Mouse (Mus musculus): ENCODE data around the gene Pex11a.

The Pex11a gene

DNA sequence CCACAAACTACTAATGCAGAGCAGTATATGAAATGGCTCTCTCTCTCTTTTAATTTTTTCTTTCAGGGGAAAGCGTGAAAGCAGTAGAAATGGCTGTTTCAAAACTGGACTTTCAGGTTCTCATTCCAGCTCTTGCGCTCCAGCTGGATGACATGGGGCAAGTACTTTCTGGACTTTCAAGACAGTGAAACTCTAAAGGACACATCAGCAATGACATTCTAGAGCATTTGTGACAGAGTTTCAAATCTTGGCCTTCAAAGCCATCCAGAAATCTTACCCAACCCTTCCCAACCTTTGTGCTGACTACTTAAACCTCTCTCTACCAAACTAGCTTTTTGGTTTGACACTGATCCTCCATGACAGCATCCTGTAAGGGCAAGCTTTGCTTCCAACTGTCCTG, 4.0 kb downstream of the Pex11a start:
- DNase-seq (ENCODE audit: low read depth, low spot score) = no peak

GRCm38 (mm10) chr7:79736511-79736910, 6.4 kb downstream of the Pex11a start:
- DNase-seq (ENCODE audit: low read depth, low spot score) = no peak

GRCm38 (mm10) chr7:79734563-79734962, 8.4 kb downstream of the Pex11a start:
- DNase-seq (ENCODE audit: low read depth, low spot score) = no peak

DNA sequence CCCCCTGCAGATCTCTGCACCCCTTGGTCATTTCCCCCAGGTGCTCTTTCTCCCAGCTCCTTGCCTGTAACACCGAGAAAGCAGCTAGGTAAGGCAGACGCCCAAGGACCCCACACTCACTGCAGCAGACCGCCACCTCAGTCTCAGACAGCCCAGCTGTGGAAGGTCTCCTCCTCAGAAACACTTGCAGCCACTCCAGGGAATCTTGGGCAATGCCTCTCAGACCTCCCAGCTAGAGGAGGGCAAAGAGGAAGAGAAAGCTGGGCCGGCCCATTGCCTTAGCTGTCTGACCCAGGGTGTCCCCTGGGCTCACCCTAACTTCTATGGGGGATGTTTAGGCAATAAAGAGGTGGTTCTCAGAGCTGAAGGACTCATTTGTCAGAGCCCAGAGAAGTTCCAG, 10.3 kb downstream of the Pex11a start, which contains the start of gene Plin1:
TSS of gene Plin1 (minus strand) at position 282 of the 400 bp plus-strand sequence.
- DNase-seq (ENCODE audit: low read depth, low spot score) = no peak

DNA sequence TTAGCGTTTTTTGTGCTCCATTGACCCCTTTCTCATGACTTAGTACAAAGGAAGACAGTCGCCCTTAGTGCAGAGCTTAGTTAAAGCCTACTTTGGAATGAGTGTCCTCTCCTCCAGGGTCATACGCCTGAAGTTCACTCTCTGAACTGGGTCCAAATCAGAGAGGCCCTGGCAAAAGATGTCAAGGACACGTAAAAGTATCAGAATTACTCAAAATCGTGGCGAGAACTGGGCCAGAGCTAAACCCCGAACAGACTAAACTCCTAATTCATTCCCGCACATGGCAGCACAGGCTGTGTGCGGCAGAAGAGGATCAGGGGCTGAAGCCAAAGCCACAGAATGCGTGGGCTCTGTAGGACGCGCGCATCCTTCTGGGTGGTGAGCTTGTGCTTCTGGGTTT, 11.5 kb downstream of the Pex11a start:
- DNase-seq (ENCODE audit: low read depth, low spot score) = no peak

GRCm38 (mm10) chr7:79729743-79730370, 13.1 kb downstream of the Pex11a start:
- DNase-seq (ENCODE audit: low read depth, low spot score) = peak; percentile 25

DNA sequence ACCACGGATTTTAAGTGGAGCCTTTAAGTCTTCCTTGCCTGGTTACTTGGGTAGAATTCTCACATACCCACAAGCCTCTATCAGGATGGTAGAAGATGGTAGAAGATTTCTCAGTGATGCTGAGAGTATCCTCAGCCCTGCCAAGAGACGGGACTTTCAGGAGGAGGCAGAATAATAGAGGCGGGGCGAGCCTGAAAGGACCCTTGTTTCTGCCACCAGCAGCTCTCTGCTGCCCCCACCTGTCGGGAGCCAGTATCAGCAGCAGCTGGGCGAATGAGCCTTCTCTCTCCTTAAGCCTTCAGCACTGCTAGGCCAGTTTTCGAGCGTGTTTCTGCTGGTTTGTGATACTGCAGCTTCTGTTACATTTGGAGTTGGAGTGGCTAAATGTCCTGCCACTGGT, 13.8 kb downstream of the Pex11a start:
- peak; percentile 68 for DNase-seq (ENCODE audit: low read depth, low spot score)

GRCm38 (mm10) chr7:79728219-79728618, 14.7 kb downstream of the Pex11a start:
- DNase-seq (ENCODE audit: low read depth, low spot score) = peak; percentile 47

DNA sequence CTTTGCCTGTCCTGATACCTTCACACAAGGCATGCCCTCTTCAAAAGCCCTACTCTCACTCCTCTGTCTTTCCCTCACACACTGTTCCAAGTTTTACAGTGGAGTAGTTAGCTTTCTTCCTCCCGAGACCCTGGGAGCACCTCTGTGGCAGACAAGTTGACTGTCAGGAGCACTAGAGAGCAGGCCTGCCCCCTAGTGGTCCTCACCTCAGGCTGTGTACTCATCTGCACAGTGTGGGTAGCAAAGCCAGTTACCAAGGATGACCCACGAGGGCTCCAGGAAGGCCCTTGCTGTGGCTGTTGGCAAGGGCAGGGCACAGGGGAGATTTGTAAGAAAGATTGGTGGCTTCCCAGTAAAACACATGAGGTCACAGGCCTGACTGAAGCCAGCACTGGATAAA, 15.8 kb downstream of the Pex11a start:
- DNase-seq (ENCODE audit: low read depth, low spot score) = peak; percentile 58

- DNase-seq (ENCODE audit: low read depth, low spot score) = peak; percentile 57
Observed at GRCm38 (mm10) chr7:79721386-79721977, 21.4 kb downstream of the Pex11a start.

DNA sequence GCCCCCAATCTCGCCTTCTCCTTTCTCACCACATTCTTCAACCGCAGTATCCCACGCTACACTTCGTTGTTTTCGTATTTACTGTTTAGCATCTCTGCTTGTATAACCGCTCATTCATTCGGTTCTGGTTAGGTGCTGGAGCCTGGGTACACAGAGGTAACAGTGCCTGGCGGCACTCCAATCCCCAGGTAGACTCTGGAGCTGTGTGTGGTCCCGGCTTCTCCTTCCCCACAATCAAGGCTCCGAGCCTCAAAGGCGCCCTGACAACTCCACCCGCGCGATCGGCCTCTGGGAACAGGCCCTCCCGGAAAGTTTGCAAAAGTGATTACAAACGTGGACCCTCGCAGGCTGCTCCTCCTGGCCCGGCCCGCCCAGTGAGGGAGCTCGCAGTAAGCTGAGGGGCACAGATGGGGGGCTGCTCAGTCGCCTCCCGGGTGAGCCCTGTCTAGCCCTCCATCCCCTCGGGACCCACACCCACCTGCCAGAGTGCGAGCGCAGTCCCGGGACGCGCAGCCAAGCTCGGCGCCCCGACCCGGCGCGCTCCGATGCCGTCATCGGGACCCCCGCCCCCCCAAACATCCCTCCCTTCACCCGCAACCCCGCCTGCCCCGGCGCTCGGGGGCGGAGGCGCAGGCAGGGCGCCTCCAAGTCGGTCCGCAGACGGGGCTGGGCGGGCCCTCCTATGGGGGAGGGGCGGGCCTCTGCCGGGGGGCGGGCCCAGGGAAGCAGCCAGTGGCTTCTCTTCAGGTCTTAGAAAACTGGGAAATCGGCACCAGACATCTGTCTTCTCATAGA, 27.5 kb downstream of the Pex11a start, which contains the start of gene Kif7:
TSS of gene Kif7 (minus strand) at position 534 of the 795 bp plus-strand sequence.
- peak; percentile 27 for DNase-seq (ENCODE audit: low read depth, low spot score)

- DNase-seq (ENCODE audit: low read depth, low spot score) = peak; percentile 31
Observed at GRCm38 (mm10) chr7:79710831-79711230, 32.1 kb downstream of the Pex11a start.

DNA sequence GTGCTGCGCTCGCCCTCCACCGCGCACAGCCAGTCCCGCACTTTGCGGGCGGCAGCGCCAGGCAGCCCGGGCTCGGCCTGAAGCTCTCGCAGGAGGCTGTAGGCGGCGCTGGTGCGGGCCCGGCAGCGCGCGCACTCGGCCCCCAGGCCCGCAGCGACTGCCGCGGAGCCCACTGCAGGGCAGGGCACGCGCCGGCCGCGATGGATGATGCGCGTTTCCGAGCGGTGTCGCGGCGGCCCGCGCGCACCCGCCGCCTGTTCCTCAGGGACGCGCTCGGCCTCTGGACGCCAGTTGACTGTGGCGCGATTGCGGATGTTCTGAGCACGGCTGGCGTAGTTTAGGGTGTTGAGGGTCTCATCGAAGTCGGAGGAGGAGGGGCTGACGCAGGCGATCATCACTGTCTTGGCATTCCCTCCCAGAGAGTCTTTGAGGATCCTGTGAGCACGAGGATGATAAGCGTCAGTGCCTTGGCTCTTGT, 32.8 kb downstream of the Pex11a start:
- DNase-seq (ENCODE audit: low read depth, low spot score) = peak; percentile 91

- no peak for DNase-seq (ENCODE audit: low read depth, low spot score)
Observed at GRCm38 (mm10) chr7:79705210-79705609, 37.7 kb downstream of the Pex11a start.

GRCm38 (mm10) chr7:79702755-79703154, 40.2 kb downstream of the Pex11a start:
- peak; percentile 32 for DNase-seq (ENCODE audit: low read depth, low spot score)

DNA sequence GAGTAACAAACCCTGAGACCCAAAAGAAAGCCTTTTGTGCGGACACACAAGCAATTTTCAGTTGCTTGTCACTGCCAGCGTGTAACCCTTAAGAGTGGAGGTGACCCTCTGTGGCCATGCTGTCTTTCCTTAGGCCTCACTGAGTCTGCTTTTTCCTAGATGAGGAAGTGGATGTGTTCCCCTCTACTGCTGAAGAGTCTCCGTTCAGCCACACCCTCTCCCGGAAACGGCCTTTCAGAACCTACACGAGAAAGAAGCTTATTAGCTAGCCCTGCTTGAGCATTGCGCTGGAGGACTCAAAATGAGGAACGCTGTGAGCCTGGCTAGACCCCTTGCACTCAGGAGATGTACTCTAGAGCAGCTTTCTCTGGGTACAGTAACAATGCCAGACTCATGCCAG, 46.4 kb downstream of the Pex11a start:
- DNase-seq (ENCODE audit: low read depth, low spot score) = no peak

All from brain, adult 2 months (tissue).